Mouse (Mus musculus) right cerebral cortex, postnatal 25 days (tissue): ENCODE measurements at regions not wholly inside any gene's neighbourhood (a gene's known extent, or its start where the extent isn't known, plus 50 kb on each side); places are given as distances from the start of the nearest gene placed in this dataset.

ENCODE experiments used
- DNase-seq: peaks from one replicate; pipeline ENCODE4 v3.0.0; 2022

GRCm38 (mm10) chr8:127820741-127821170, 537.6 kb upstream of the Nrp1 start:
- DNase-seq: no peak

- DNase-seq: no peak
These were observed 536.8 kb upstream of the Nrp1 start for GRCm38 (mm10) chr8:127821646-127822045.

- no peak for DNase-seq
These were observed 533.4 kb upstream of the Nrp1 start for GRCm38 (mm10) chr8:127825041-127825440.

- no peak for DNase-seq
These were observed 530.6 kb upstream of the Nrp1 start for GRCm38 (mm10) chr8:127827826-127828225.

- DNase-seq: no peak
These were observed 528.7 kb upstream of the Nrp1 start for GRCm38 (mm10) chr8:127829659-127830058.

- DNase-seq: no peak
These were observed 524.4 kb upstream of the Nrp1 start for GRCm38 (mm10) chr8:127834006-127834405.

- no peak for DNase-seq
These were observed 521.8 kb upstream of the Nrp1 start for GRCm38 (mm10) chr8:127836410-127837206.

- no peak for DNase-seq
These were observed 520.1 kb upstream of the Nrp1 start for GRCm38 (mm10) chr8:127838311-127838710.

- DNase-seq: no peak
These were observed 510.9 kb upstream of the Nrp1 start for GRCm38 (mm10) chr8:127847332-127848018.

- no peak for DNase-seq
These were observed 508.5 kb upstream of the Nrp1 start for GRCm38 (mm10) chr8:127849926-127850325.

- no peak for DNase-seq
These were observed 502.6 kb upstream of the Nrp1 start for GRCm38 (mm10) chr8:127855653-127856300.

GRCm38 (mm10) chr8:127856351-127857135, 501.9 kb upstream of the Nrp1 start:
- no peak for DNase-seq

GRCm38 (mm10) chr8:127859036-127859435, 499.4 kb upstream of the Nrp1 start:
- DNase-seq: no peak

- no peak for DNase-seq
These were observed 498.0 kb upstream of the Nrp1 start for GRCm38 (mm10) chr8:127860376-127860775.

- no peak for DNase-seq
These were observed 497.5 kb upstream of the Nrp1 start for GRCm38 (mm10) chr8:127860891-127861290.

GRCm38 (mm10) chr8:127884641-127885040, 473.8 kb upstream of the Nrp1 start:
- DNase-seq: no peak

GRCm38 (mm10) chr8:127885211-127885610, 473.2 kb upstream of the Nrp1 start:
- DNase-seq: no peak

- DNase-seq: no peak
These were observed 472.6 kb upstream of the Nrp1 start for GRCm38 (mm10) chr8:127885831-127886230.

GRCm38 (mm10) chr8:127890729-127891128, 467.7 kb upstream of the Nrp1 start:
- no peak for DNase-seq

GRCm38 (mm10) chr8:127894284-127894683, 464.1 kb upstream of the Nrp1 start:
- DNase-seq: no peak

GRCm38 (mm10) chr8:127908436-127908835, 450.0 kb upstream of the Nrp1 start:
- DNase-seq: no peak

GRCm38 (mm10) chr8:127909580-127909979, 448.8 kb upstream of the Nrp1 start:
- DNase-seq: no peak

GRCm38 (mm10) chr8:127914086-127914485, 444.3 kb upstream of the Nrp1 start:
- DNase-seq: peak; percentile 34
